Mouse (Mus musculus) c-Kit-positive CD71-positive TER-119-positive erythroid progenitor cells, embryonic 14.5 days (primary cell): Measurements from ENCODE around the gene Tesk2.
"Not testable (repeated sequence)": the region's sequence is repeated elsewhere in the genome, so short reads cannot be mapped to it uniquely, and the experiment has no call there.

Source experiments
- DNase-seq: peaks from one replicate; pipeline ENCODE4 v3.0.0-alpha.2; 2013; ENCODE audit warnings: low spot score

The Tesk2 gene

DNA sequence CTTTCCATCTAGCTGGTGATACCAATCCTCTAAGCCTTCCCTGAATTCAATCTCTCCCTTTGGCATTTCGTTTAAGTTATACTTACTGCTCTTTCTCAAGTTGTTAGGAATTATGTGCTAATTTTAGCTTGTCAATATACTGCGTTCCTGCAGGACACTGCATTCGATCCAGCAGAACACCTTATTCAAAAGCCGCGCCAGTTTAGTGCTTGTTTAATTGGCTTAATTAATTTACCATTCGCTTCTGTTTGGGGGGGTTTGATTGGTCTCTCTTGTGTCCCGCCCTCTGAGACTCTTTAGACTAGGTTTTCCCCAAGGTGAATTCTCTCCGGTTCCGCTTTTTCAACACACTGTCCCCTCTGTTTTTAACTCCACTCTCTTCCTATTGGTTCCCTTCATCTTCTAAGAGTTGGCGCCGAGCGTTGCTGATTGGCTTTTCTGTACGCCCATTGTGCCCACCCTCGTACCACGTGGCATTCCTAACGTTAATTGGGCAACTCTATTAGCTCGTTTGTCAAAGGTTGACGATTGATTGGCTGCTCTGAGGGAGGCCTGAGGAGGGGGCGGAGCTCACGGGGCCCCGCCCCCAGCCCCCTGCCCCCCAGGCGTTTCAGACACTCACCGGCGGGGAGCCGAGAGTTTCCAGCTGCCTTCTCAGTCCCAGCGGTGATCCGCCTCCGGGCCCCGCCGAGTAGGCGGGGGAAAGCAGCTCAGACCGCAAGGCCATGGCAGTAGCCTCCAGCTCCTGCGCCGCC lies at the start of gene Tesk2:
Tesk2 (plus strand) TSS at position 606 of the 755 bp plus-strand sequence.
- peak; percentile 94 for DNase-seq

- DNase-seq = peak; percentile 47
These were observed 48.0 kb upstream of the Tesk2 start for GRCm38 (mm10) chr4:116672785-116673184.

GRCm38 (mm10) chr4:116674761-116675160 lies 46.0 kb upstream of the Tesk2 start:
- not testable (repeated sequence) for DNase-seq

DNA sequence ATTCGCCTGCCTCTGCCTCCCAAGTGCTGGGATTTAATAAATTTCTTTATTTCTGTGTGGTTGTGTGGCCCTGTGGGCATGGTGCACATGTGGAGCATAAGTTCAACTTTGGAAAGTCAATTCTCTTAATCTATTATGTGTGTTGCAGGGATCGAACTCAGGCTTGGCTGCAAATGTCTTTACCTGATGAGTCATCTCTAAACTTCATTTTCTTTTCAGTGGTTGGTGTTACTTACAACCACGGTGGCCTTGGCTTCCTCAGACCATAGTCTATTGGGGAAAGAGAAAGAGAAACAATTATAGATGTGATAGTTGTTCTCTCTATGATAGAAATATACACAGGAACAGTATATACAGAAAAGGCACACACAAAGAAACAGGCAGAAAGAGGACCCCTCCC lies 44.7 kb upstream of the Tesk2 start:
- no peak for DNase-seq

GRCm38 (mm10) chr4:116677808-116678207 lies 42.9 kb upstream of the Tesk2 start:
- no peak for DNase-seq

- no peak for DNase-seq
These were observed 41.6 kb upstream of the Tesk2 start for GRCm38 (mm10) chr4:116679141-116679540.

DNA sequence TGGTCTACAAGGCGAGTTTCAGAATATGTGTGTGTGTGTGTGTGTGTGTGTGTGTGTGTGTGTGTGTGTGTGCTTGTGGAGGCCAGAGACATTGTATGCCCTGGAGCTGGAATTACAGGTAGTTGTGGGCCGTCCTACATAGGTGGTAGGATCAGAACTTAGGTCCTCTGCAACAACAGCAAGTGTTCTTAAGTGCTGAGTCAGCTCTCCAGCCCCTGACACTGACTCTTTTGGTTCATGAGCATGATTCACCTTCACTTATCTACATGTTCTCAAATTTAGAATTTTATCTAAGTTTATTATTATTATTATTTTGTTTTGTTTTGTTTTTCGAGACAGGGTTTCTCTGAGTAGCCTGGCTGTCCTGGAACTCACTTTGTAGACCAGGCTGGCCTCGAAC lies 40.2 kb upstream of the Tesk2 start:
- not testable (repeated sequence) for DNase-seq

GRCm38 (mm10) chr4:116683957-116684356 lies 36.8 kb upstream of the Tesk2 start:
- peak; percentile 68 for DNase-seq

DNA sequence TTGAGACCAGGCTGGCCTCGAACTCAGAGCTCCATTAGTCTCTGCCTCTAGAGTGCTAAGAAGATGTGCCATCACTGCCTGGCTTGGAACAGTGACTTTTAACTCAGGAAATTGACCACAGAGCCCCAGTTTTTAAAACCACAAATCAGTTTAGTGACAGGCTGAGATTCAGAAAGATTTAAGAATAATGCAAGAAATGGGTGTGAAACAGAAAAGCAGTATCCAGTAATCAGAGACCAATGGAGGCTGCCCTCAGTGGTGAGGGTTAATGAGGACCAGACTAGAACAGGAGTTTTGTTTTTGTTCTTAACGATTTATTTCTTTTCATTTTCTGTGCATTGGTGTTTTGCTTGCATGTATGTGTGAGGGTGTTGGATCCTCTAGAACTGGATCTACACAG lies 36.1 kb upstream of the Tesk2 start:
- DNase-seq = no peak

DNA sequence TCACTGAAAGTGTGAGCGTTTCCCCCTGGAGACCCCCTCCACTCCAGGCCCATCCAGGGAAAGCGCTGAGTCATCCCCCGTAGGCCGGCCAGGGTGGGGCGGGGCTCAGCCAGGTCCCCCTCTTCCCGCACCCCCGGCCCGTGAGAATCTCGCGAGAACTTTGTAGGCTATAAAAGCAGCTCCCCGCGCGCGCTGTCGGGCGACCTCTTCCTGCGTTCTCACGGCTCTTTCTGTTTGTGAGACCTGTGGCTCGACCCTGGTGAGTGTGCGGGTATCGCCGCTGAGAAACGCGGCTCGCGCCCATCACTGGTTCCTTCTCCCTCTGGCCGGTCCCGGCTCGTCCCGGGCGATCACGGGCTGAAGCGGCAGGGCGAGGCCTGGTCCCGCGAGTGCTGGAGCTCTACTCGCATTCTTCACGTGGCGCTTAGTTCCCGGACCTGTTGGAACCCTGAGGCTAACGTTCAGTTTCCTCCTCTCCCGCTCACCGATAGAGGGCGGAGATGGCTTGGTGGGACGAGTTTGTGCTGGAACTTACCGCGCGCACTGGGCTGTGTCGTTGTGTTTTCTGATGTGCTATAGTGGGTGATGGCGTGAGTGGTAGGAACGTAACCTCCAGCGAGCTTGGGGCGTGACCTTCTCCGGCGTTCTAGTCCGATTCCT lies 35.2 kb upstream of the Tesk2 start, which contains the start of gene Prdx1:
Prdx1 (plus strand) TSS at position 143 of the 660 bp plus-strand sequence.
- DNase-seq = peak; percentile 83

DNA sequence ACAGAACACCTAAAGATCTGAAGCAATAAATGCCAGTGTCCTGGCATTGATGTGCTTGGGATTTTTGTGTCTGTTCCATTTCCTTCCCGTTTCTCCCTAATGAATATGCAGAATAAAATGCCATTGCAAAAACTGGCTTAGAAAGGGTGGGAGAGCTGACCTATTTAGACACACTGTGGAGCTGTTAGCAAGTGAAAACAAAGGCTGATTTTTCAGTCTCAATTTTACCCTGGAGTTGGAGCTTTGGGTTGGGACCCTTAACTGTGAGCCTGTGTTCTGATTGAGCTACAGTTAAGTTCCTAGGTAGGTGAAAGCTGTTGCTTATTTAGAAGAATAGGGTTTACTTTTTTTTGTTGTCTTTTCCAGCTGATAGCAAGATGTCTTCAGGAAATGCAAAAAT lies 33.7 kb upstream of the Tesk2 start:
- DNase-seq = no peak

DNA sequence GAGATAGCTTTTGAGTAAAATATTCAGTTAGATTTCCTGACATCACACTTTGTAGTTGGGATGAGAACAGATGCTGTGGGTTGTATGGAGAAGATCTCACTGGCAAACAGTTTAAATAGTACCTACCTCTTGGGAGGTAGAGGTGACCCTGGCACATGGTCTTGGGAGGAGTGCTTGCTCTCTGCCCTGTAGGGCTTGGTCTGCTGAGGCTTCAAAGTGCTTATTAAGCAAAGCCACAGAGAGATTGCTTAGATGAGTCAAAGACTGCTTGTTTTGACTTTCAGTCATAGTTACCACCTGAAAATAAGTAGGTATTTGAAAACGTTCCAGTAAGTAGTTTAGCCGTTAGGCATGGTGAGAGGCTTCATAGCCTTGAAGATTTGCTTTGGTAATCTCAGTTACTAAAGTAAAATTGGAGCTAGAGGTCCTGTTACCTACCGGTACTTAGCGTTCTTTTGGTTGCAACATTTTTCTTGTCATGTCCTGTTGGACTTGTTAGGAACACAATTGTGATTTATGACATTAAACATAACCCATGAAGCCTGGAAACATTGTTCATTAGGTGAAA lies 31.4 kb upstream of the Tesk2 start:
- DNase-seq = no peak

DNA sequence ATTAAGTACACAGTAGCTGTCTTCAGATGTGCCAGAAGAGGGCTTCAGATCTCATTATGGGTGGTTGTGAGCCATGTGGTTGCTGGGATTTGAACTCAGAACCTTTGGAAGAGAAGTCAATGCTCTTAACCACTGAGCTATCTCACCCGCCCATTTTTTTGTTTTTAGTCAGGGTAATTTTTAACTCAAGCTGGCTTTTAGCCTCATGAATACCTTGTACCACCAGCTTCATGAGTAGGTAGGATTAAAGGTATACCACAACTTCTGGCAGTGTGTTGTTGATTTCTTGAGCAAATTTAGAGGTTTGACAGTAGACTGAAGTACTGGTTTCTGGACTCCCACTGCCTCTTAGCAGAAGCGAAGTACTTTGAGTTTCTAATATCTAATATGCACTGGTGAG lies 28.6 kb upstream of the Tesk2 start:
- no peak for DNase-seq

GRCm38 (mm10) chr4:116693785-116694184 lies 27.0 kb upstream of the Tesk2 start:
- DNase-seq = no peak

DNA sequence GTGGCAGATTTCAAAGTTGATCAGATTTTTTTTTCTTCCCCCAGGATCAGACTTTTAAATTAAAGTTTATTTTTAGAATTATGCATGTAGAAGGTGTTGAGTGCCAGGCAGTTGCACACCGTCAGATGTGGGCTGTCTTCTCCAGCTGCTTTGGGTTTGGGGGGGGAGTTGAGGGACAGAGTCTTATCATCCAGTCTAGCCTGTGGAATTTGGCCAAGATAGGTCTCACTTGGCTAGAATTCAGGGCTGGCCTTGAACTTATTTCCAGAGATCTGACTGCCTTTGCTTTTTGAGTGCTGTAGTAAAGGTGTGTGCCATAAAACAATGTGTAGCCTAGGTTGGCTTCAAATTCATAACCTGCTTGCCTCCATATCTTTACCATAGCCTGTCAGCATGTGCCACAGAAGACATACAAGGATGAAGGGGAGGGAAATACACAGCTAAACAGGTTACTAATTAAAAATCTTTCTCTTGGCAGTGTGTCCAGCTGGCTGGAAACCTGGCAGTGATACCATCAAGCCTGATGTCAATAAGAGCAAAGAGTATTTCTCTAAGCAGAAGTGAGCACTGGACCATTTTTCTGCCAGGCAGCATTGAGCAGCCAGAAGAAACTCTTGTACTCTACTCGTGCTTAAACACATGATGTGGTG lies 21.9 kb upstream of the Tesk2 start:
- DNase-seq = no peak

GRCm38 (mm10) chr4:116700964-116701363 lies 19.8 kb upstream of the Tesk2 start:
- no peak for DNase-seq

GRCm38 (mm10) chr4:116703804-116704203 lies 16.9 kb upstream of the Tesk2 start:
- peak; percentile 74 for DNase-seq

DNA sequence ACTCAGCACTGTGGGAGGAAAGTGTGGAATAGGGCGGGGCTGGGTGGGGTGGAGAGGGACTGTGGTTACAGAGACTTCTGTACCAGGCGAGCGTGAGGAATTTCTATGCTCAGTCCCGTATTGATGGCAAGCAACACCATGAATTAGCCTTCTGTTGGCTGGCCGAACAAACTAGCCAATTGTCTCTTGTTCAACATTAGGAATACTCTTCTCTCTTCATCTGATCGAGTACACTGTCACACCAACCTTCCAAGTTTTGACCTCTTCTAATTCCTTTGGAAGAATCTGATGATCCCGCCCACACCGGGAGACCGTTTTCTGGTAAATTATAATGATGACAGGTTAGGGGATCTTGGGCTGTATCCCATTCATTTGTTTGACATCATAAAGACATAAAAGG lies 13.1 kb upstream of the Tesk2 start:
- no peak for DNase-seq

- DNase-seq = peak; percentile 93
These were observed 12.5 kb upstream of the Tesk2 start, which contains the start of the genes Mmachc and Ccdc163 for GRCm38 (mm10) chr4:116708201-116708764. Gene Mmachc, minus strand, starts transcription at chr4:116708406. Gene Ccdc163, plus strand, starts transcription at chr4:116708509.

GRCm38 (mm10) chr4:116708791-116709390 lies 11.9 kb upstream of the Tesk2 start:
- DNase-seq = peak; percentile 38

GRCm38 (mm10) chr4:116710154-116710553 lies 10.6 kb upstream of the Tesk2 start:
- no peak for DNase-seq

DNA sequence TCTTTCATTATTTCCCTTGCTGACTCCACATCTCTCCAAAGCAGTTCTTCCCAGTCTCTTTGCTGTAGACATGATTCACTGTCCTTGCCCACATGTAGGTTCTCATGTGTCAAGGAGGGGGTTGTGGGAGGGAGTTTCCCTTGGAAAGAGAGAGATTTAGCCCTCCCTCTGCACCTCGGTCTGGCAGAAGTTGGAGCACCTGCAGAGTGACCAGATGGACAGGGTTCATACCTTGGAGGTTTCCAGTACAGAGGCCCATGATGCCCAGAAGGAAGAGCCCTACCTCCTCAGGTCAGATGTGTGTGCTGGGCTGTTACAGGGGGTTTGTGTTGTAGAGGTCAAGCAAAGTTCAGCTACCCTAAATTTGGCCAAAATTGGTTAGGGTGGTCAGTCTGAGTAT lies 8.2 kb upstream of the Tesk2 start:
- DNase-seq = no peak
